Mouse (Mus musculus) left cerebral cortex, postnatal 14 days (tissue): ENCODE measurements at regions not wholly inside any gene's neighbourhood (a gene's known extent, or its start where the extent isn't known, plus 50 kb on each side); places are given as distances from the start of the nearest gene placed in this dataset.

Experiments
- DNase-seq, 2 experiments: peaks; one replicate each; pipeline ENCODE4 v3.0.0; 2021 to 2022; ENCODE audit warnings: low spot score in 2 of 2, mixed read lengths in 1 of 2
- intact Hi-C: fragments of 180-260 bp; cut with DNase I; formaldehyde crosslinking; loops from one replicate; pipeline ENCODE4 v1.15.1; 2025

DNA sequence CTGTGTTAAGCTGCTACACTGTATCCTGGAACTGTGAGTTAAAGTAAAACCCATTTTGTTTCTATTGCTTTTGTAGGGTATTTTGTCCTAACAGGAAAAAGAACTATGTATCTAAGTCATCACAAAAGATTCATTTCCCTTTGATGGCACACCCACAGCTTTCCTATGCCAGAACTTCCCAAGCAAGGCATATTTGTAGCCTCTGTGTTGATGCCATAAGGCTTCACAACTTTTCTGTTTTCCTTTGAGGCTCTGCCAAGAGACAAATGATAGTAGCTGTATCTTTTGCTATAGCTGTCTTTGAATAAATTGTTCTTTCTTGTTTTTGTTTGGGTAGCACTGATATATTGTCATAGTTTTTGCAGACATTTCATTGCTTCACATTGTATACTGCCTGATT, 790.2 kb downstream of the Slitrk5 start:
- intact Hi-C loops: no loop called here
- peak; percentile 13 to 40 for DNase-seq

DNA sequence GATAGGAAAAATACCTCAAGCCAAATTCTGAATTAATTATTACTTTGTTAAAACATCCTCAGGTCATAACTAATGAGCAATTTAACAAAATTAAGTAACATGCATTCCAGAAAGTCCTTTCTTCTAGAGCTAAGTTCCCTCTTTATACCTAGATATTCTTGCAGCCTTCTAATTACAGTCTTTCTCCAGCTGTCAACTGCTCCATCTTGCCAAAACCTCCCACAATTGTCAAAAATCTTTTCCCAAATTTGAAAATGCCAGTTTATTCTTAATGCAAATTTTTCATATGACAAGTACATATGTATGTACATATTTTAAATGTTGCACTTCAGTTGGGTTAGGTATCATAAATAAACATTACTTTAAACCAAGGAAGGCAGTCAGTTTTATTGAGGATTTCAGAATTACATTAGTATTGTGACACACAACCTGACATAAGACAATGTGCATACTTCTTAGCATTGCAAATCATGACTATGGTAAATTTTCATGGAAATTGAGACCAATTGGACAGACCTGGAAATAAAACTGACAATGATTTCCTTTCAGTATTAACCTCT, 791.5 kb downstream of the Slitrk5 start:
- peak; percentile 2 to 4 for DNase-seq
- intact Hi-C loops: no loop called here

DNA sequence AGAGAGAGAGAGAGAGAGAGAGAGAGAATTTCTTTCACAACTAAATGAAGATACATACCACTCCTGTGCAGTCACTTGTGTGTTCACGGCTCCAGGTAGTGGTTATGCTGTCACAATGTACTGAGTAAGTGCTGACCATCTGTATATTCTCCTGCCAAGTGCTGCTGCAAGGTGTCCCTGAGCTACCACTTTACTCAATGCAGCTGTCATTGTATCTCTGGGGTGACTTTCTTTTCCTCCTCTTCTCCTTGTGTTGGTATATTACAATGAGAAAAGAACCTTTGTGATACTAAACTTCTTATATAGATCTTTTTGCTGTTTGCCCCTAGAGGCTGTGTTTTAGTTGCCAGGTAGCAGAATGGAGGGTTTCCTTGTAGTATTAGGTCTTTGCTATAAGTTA, 800.6 kb downstream of the Slitrk5 start:
- DNase-seq: no peak
- intact Hi-C loops: no loop called here
